In genomic region chr5:24352251-24352859, GRCm38 (mm10) we compare ENCODE assay signal across 8 mouse cellular contexts. TPM values are rescaled to one million over a fixed set of nuclear protein-coding genes. Genes with fewer than 3 reads are reported as not detected.
DNase-seq lines count a peak whose midpoint lies in the region; ATAC-seq and TF ChIP-seq lines count a peak whose summit lies in the region.

No protein-coding gene starts in this region.

- peaks cover 24% of the 10 kb centered on the region for H3K27me3 ChIP-seq in hindbrain, embryonic 12.5 days
- H3K27me3 ChIP-seq in midbrain, embryonic 12.5 days: peaks cover 43% of the 10 kb centered on the region
- H3K27me3 ChIP-seq in thymus, adult 2 months (ENCODE audit: control insufficient read depth, insufficient read depth, low read length): no peaks in the 10 kb centered on the region

- H3K4me2 ChIP-seq in hindbrain, embryonic 12.5 days (replicated peaks): peak overlapping the region; percentile 98
- peak overlapping the region; percentile 99 for H3K4me2 ChIP-seq in midbrain, embryonic 12.5 days (replicated peaks)

- no peak for TF ChIP-seq CTCF in gastrocnemius, adult 2 months (IDR thresholded peaks at IDR 0.05)
- no peak for TF ChIP-seq CTCF in embryonic fibroblast, embryonic 13.5 days (IDR thresholded peaks at IDR 0.05; ENCODE audit: borderline replicate concordance, insufficient read depth, low read length)
- no peak for TF ChIP-seq CTCF in thymus, adult 2 months (IDR thresholded peaks at IDR 0.05; ENCODE audit: borderline replicate concordance, control insufficient read depth, extremely low read depth, insufficient read depth, low read length, poor library complexity)

- H3K27ac ChIP-seq in gastrocnemius, adult 2 months: no peak overlapping the region
- H3K27ac ChIP-seq in embryonic fibroblast, embryonic 13.5 days (ENCODE audit: insufficient read depth, low read length): no peak overlapping the region
- peak overlapping the region; percentile 98 for H3K27ac ChIP-seq in hindbrain, embryonic 12.5 days
- H3K27ac ChIP-seq in midbrain, embryonic 12.5 days (replicated peaks): peak overlapping the region; percentile 98
- H3K27ac ChIP-seq in thymus, adult 2 months (ENCODE audit: control insufficient read depth, insufficient read depth, low read length): peak overlapping the region; percentile 16; the same call in 1 of the 2 replicates

- intact Hi-C loops in gastrocnemius, adult 2 months (cut with DNase I): no loop called here

- under 1% methylated on average over 22 of the region's 24 CpGs for WGBS in hindbrain, embryonic 12.5 days
- WGBS in midbrain, embryonic 12.5 days: under 1% methylated on average over 24 of the region's 24 CpGs
- 21% methylated on average over 24 of the region's 24 CpGs for WGBS in thymus, adult 2 months

- DNase-seq in gastrocnemius, adult 2 months: no peak
- DNase-seq in gastrocnemius, adult 8-10 months (ENCODE audit: low spot score in 2 of 2): no peak
- peak; percentile 52 for DNase-seq in ZHBTc4 (ENCODE audit: low read depth, low spot score)
- DNase-seq in thymus, adult 2 months: peak; percentile 25
- no peak for DNase-seq in frontal cortex, postnatal 25 days (ENCODE audit: low spot score in 2 of 2)

- H3K4me1 ChIP-seq in embryonic fibroblast, embryonic 13.5 days (ENCODE audit: control insufficient read depth, insufficient read depth, low read length): peaks cover 3% of the 10 kb centered on the region; the same call in 1 of the 2 replicates
- H3K4me1 ChIP-seq in hindbrain, embryonic 12.5 days: peaks cover 64% of the 10 kb centered on the region
- H3K4me1 ChIP-seq in midbrain, embryonic 12.5 days: peaks cover 63% of the 10 kb centered on the region
- peaks cover 44% of the 10 kb centered on the region for H3K4me1 ChIP-seq in thymus, adult 2 months (replicated peaks; ENCODE audit: control insufficient read depth, insufficient read depth, low read length)

- ATAC-seq in hindbrain, embryonic 12.5 days (ENCODE audit: low FRiP score): peak; percentile 51
- peak; percentile 62 for ATAC-seq in midbrain, embryonic 12.5 days (ENCODE audit: low FRiP score, low read depth)

- no peak for TF ChIP-seq POLR2A in embryonic fibroblast, embryonic 13.5 days (IDR thresholded peaks at IDR 0.05; ENCODE audit: low read depth, low read length)
- TF ChIP-seq POLR2A in thymus, adult 2 months (IDR thresholded peaks at IDR 0.05; ENCODE audit: control insufficient read depth, extremely low read depth, insufficient read depth, low read length, poor library complexity): no peak

- H3K36me3 ChIP-seq in hindbrain, embryonic 12.5 days: no peaks in the 10 kb centered on the region
- H3K36me3 ChIP-seq in midbrain, embryonic 12.5 days: no peaks in the 10 kb centered on the region
- no peaks in the 10 kb centered on the region for H3K36me3 ChIP-seq in thymus, adult 2 months (ENCODE audit: control insufficient read depth, insufficient read depth, low read length)

- peak overlapping the region; percentile 76 for H3K4me3 ChIP-seq in gastrocnemius, adult 2 months
- peak overlapping the region; percentile 35; the same call in 1 of the 2 replicates for H3K4me3 ChIP-seq in embryonic fibroblast, embryonic 13.5 days (ENCODE audit: insufficient read depth, low read length)
- H3K4me3 ChIP-seq in hindbrain, embryonic 12.5 days: peak overlapping the region; percentile 53
- H3K4me3 ChIP-seq in midbrain, embryonic 12.5 days: peak overlapping the region; percentile 82
- peak overlapping the region; percentile 56 for H3K4me3 ChIP-seq in thymus, adult 2 months (ENCODE audit: control insufficient read depth, insufficient read depth, low read length)

- H3K9ac ChIP-seq in hindbrain, embryonic 12.5 days: peak overlapping the region; percentile 60
- H3K9ac ChIP-seq in midbrain, embryonic 12.5 days (replicated peaks): peak overlapping the region; percentile 54

- H3K9me3 ChIP-seq in hindbrain, embryonic 12.5 days (replicated peaks): no peaks in the 10 kb centered on the region
- no peaks in the 10 kb centered on the region for H3K9me3 ChIP-seq in midbrain, embryonic 12.5 days

RNA-seq across cellular contexts. Expression of gene Kcnh2, which starts 1.0 kb away (rescaled TPM):
- 1 to 10 TPM; 1.4 to 2.2 TPM for total RNA-seq in gastrocnemius, adult 2 months (2021)
- 1 to 10 TPM in 2 of 4 experiments, under 1 TPM in 2; 0.54 to 1.8 (median 1.2) TPM for total RNA-seq in gastrocnemius, adult 8-10 months (2022)
- 2.2 and 2.9 TPM in 2 replicates for polyA plus RNA-seq in embryonic fibroblast, embryonic 13.5 days (2011; ENCODE audit: insufficient read length, low read depth, missing spikeins)
- 14.6 and 17.4 TPM in 2 replicates for polyA plus RNA-seq in hindbrain, embryonic 12.5 days (2016; fragmentation: Nextera tagmentation; extraction: Ambion mirVana)
- polyA plus RNA-seq in midbrain, embryonic 12.5 days (2016; fragmentation: Nextera tagmentation; extraction: Ambion mirVana): 18.0 and 18.5 TPM in 2 replicates
- polyA plus RNA-seq in thymus, adult 2 months (2012; rRNA removed): 187 and 196 TPM in 2 replicates

RNA-seq across cellular contexts. Expression of gene Nos3, which starts 12.3 kb away (rescaled TPM):
- 1 to 10 TPM; 5.0 to 7.1 TPM for total RNA-seq in gastrocnemius, adult 2 months (2021)
- 1 to 10 TPM; 3.2 to 5.8 (median 4.0) TPM for total RNA-seq in gastrocnemius, adult 8-10 months (2022)
- polyA plus RNA-seq in embryonic fibroblast, embryonic 13.5 days (2011; ENCODE audit: insufficient read length, low read depth, missing spikeins): 0.12 TPM in 1 of 2 replicates, not detected in the other
- 8.8 and 9.0 TPM in 2 replicates for polyA plus RNA-seq in hindbrain, embryonic 12.5 days (2016; fragmentation: Nextera tagmentation; extraction: Ambion mirVana)
- polyA plus RNA-seq in midbrain, embryonic 12.5 days (2016; fragmentation: Nextera tagmentation; extraction: Ambion mirVana): 7.1 and 9.2 TPM in 2 replicates
- polyA plus RNA-seq in thymus, adult 2 months (2012; rRNA removed): 3.7 and 5.7 TPM in 2 replicates

RNA-seq across cellular contexts. Expression of gene Atg9b, which starts 39.6 kb away (rescaled TPM):
- under 1 TPM in 1 of 2 experiments, not detected in 1; 0.06 TPM for total RNA-seq in gastrocnemius, adult 2 months (2021)
- under 1 TPM in 1 of 4 experiments, not detected in 3; 0.22 TPM for total RNA-seq in gastrocnemius, adult 8-10 months (2022)
- 0.39 and 1.0 TPM in 2 replicates for polyA plus RNA-seq in embryonic fibroblast, embryonic 13.5 days (2011; ENCODE audit: insufficient read length, low read depth, missing spikeins)
- 0.35 and 0.46 TPM in 2 replicates for polyA plus RNA-seq in hindbrain, embryonic 12.5 days (2016; fragmentation: Nextera tagmentation; extraction: Ambion mirVana)
- polyA plus RNA-seq in midbrain, embryonic 12.5 days (2016; fragmentation: Nextera tagmentation; extraction: Ambion mirVana): 0.35 and 0.46 TPM in 2 replicates
- 6.8 and 8.1 TPM in 2 replicates for polyA plus RNA-seq in thymus, adult 2 months (2012; rRNA removed)

RNA-seq across cellular contexts. Expression of gene Abcb8, which starts 41.1 kb away (rescaled TPM):
- 10 to 100 TPM; 37.0 to 39.8 TPM for total RNA-seq in gastrocnemius, adult 2 months (2021)
- total RNA-seq in gastrocnemius, adult 8-10 months (2022): 10 to 100 TPM; 34.7 to 40.0 (median 38.8) TPM
- polyA plus RNA-seq in embryonic fibroblast, embryonic 13.5 days (2011; ENCODE audit: insufficient read length, low read depth, missing spikeins): 10.6 and 11.7 TPM in 2 replicates
- 38.7 and 43.5 TPM in 2 replicates for polyA plus RNA-seq in hindbrain, embryonic 12.5 days (2016; fragmentation: Nextera tagmentation; extraction: Ambion mirVana)
- 47.1 and 48.0 TPM in 2 replicates for polyA plus RNA-seq in midbrain, embryonic 12.5 days (2016; fragmentation: Nextera tagmentation; extraction: Ambion mirVana)
- polyA plus RNA-seq in thymus, adult 2 months (2012; rRNA removed): 78.2 and 85.0 TPM in 2 replicates

Comparison
In these comparisons a context has a peak if more than half of its experiments do, and no peak if none do; other contexts are left out.
1. DNase-seq: peak in ZHBTc4 (single experiment) and thymus, adult 2 months (single experiment); none in gastrocnemius, adult 2 months (single experiment), gastrocnemius, adult 8-10 months (0 of 2) and frontal cortex, postnatal 25 days (0 of 2).
2. H3K27ac ChIP-seq: peak in hindbrain, embryonic 12.5 days (single experiment), midbrain, embryonic 12.5 days (single experiment) and thymus, adult 2 months (single experiment); none in gastrocnemius, adult 2 months (single experiment) and embryonic fibroblast, embryonic 13.5 days (single experiment).
3. Peak in every context shown above with its lines, with median percentiles within 50 percentile points of each other: H3K4me3 ChIP-seq.